Mouse (Mus musculus) CD4-positive, CD25-positive, alpha-beta regulatory T cell, adult 2 months (primary cell): ENCODE measurements around the gene Celf2.

Experiments used
- DNase-seq: peaks from one replicate; pipeline ENCODE4 v3.0.0-alpha.2; 2012; ENCODE audit warnings: low read depth, low spot score

Gene Celf2

GRCm38 (mm10) chr2:6872131-6872893, 637.1 kb downstream of the Celf2 start:
- DNase-seq: peak; percentile 70

GRCm38 (mm10) chr2:6871281-6872130, 637.9 kb downstream of the Celf2 start:
- DNase-seq: peak; percentile 3

- no peak for DNase-seq
These were observed 639.2 kb downstream of the Celf2 start for GRCm38 (mm10) chr2:6869956-6870710.

- no peak for DNase-seq
These were observed 642.1 kb downstream of the Celf2 start for GRCm38 (mm10) chr2:6867297-6867696.

- DNase-seq: no peak
These were observed 643.6 kb downstream of the Celf2 start for GRCm38 (mm10) chr2:6865785-6866184.

GRCm38 (mm10) chr2:6850102-6850644, 659.2 kb downstream of the Celf2 start:
- DNase-seq: no peak

GRCm38 (mm10) chr2:6849388-6849787, 660.0 kb downstream of the Celf2 start:
- peak; percentile 24 for DNase-seq

- DNase-seq: no peak
These were observed 679.3 kb downstream of the Celf2 start for GRCm38 (mm10) chr2:6830021-6830420.

GRCm38 (mm10) chr2:6827583-6827982, 681.8 kb downstream of the Celf2 start:
- no peak for DNase-seq

GRCm38 (mm10) chr2:6823021-6823420, 686.3 kb downstream of the Celf2 start:
- no peak for DNase-seq

- DNase-seq: no peak
These were observed 687.8 kb downstream of the Celf2 start for GRCm38 (mm10) chr2:6821593-6821992.

GRCm38 (mm10) chr2:6815281-6815680, 694.1 kb downstream of the Celf2 start:
- no peak for DNase-seq

GRCm38 (mm10) chr2:6808736-6809135, 700.6 kb downstream of the Celf2 start:
- no peak for DNase-seq

GRCm38 (mm10) chr2:6796754-6797153, 712.6 kb downstream of the Celf2 start:
- no peak for DNase-seq

GRCm38 (mm10) chr2:6795995-6796588, 713.3 kb downstream of the Celf2 start:
- no peak for DNase-seq

GRCm38 (mm10) chr2:6794858-6795257, 714.5 kb downstream of the Celf2 start:
- DNase-seq: no peak

- DNase-seq: no peak
These were observed 718.5 kb downstream of the Celf2 start for GRCm38 (mm10) chr2:6790876-6791275.

- DNase-seq: peak; percentile 69
These were observed 722.7 kb downstream of the Celf2 start for GRCm38 (mm10) chr2:6786494-6787144.

- DNase-seq: no peak
These were observed 739.1 kb downstream of the Celf2 start for GRCm38 (mm10) chr2:6770214-6770613.

GRCm38 (mm10) chr2:6762381-6762780, 747.0 kb downstream of the Celf2 start:
- no peak for DNase-seq

- DNase-seq: peak; percentile 14
These were observed 766.2 kb downstream of the Celf2 start for GRCm38 (mm10) chr2:6743173-6743572.
